In the genomic region with DNA sequence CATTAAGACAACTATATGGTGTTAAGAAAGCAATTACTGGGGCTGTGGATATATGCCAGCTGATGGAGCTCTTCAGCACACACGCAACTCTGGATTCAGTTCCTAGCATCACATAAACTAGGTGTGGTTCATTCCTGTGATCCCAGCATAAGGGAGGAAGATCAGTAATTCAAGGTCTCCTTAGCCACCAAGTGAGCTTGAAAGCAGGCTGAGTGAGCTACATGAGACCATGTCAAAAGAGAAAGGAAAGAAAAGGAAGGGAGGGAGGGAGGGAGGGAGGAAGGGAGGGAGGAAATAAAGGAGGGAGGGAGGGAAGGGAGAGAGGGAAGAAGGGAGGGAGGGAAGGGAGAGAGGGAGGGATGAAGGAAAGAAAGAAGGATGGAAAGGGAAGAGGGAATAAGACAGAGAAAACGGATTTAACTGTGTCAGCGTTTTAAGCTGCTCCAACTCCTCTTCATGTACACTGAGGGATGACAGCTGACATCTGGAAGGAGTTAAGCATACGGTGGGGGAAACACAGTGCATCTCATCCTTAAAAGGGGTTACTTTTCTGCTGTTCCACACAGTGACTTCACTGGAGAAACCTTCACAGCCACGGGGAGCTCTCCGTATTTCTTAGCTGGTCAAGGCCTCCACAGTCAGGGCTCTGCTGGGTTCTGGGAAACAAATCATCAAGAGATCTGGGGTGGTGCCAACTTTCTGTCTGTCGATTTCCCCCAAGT, we compare ENCODE assay signal across 10 mouse cellular contexts. TPM values are rescaled to one million over a fixed set of nuclear protein-coding genes. Genes with fewer than 3 reads are reported as not detected.
DNase-seq lines count a peak whose midpoint lies in the region; ATAC-seq and TF ChIP-seq lines count a peak whose summit lies in the region.
"Had no signal": no experiment of that assay in that cellular context is flagged by ENCODE, and none has a peak within 500 bp of the region (broad histone marks: within the 10 kb centered on the region; RNA-seq: fewer than 3 reads in every experiment).

No protein-coding gene starts in this region.

- DNase-seq in cerebellum, postnatal 10 days = peak; percentile 15 to 16
- DNase-seq in cerebellum, adult 9-11 months = no peak
- DNase-seq in kidney, postnatal 4 days = peak; percentile 26 to 39
- DNase-seq in kidney, adult 2 months = no peak
- DNase-seq in embryo, embryonic 11 days = peak; percentile 60
- DNase-seq in layer of hippocampus, adult 9-11 months = no peak
- DNase-seq in left cerebral cortex, postnatal 14 days (ENCODE audit: low spot score in 2 of 2) = no peak
- DNase-seq: heart, adult 2 months had no signal

- H3K27ac ChIP-seq in kidney, adult 2 months (ENCODE audit: insufficient read depth, low read depth, low read length) = no peak overlapping the region
- peak overlapping the region; percentile 33; the same call in 1 of the 2 replicates for H3K27ac ChIP-seq in limb, embryonic 15.5 days
- H3K27ac ChIP-seq: heart, adult 2 months had no signal

- H3K4me2 ChIP-seq in limb, embryonic 15.5 days = no peak overlapping the region

- TF ChIP-seq CTCF in kidney, adult 2 months (conservative IDR thresholded peaks at IDR 0.05; ENCODE audit: insufficient read depth, insufficient read length, low read depth, low read length) = no peak

- ATAC-seq in limb, embryonic 15.5 days (ENCODE audit: insufficient number of reproducible peaks, low FRiP score, low TSS enrichment, low read depth) = no peak

- WGBS in kidney, adult 2 months = 52% methylated on average over 7 of the region's 7 CpGs
- WGBS in limb, embryonic 15.5 days = 26% methylated on average over 7 of the region's 7 CpGs

- no peak overlapping the region for H3K4me3 ChIP-seq in kidney, adult 2 months (ENCODE audit: insufficient read depth, low read depth, low read length)
- H3K4me3 ChIP-seq in limb, embryonic 15.5 days = no peak overlapping the region
- H3K4me3 ChIP-seq: heart, adult 2 months; myocyte had no signal

- H3K27me3 ChIP-seq in kidney, adult 2 months (replicated peaks; ENCODE audit: control insufficient read depth, insufficient read depth, low read length) = no peaks in the 10 kb centered on the region
- H3K27me3 ChIP-seq in limb, embryonic 15.5 days = no peaks in the 10 kb centered on the region

- no peak overlapping the region for H3K9ac ChIP-seq in limb, embryonic 15.5 days

- no peaks in the 10 kb centered on the region for H3K9me3 ChIP-seq in limb, embryonic 15.5 days

- no peak for TF ChIP-seq POLR2A in kidney, adult 2 months (IDR thresholded peaks at IDR 0.05; ENCODE audit: low read depth, low read length)

- intact Hi-C loops in left cerebral cortex, postnatal 14 days (cut with DNase I) = no loop called here

- H3K4me1 ChIP-seq in kidney, adult 2 months (ENCODE audit: control insufficient read depth, insufficient read depth, low read length) = no peaks in the 10 kb centered on the region
- peaks cover 3% of the 10 kb centered on the region; the same call in 1 of the 2 replicates for H3K4me1 ChIP-seq in limb, embryonic 15.5 days

- no peaks in the 10 kb centered on the region for H3K36me3 ChIP-seq in kidney, adult 2 months (ENCODE audit: control insufficient read depth, insufficient read depth, low read length)
- no peaks in the 10 kb centered on the region for H3K36me3 ChIP-seq in limb, embryonic 15.5 days

RNA-seq across cellular contexts. Expression of gene Pgm2, which starts 13.8 kb away (rescaled TPM):
- 7.6 TPM in 2 replicates for polyA plus RNA-seq in kidney, adult 2 months (2012; rRNA removed)
- 29.5 and 31.5 TPM in 2 replicates for polyA plus RNA-seq in limb, embryonic 15.5 days (2015; fragmentation: Nextera tagmentation; extraction: Ambion mirVana)
- total RNA-seq in left cerebral cortex, postnatal 14 days (2021) = 10 to 100 TPM; 10.9 to 11.3 TPM

Comparison
In these comparisons a context has a peak if more than half of its experiments do, and no peak if none do; other contexts are left out.
1. DNase-seq: peak in cerebellum, postnatal 10 days (2 of 2), kidney, postnatal 4 days (2 of 2) and embryo, embryonic 11 days (single experiment); none in cerebellum, adult 9-11 months (single experiment), kidney, adult 2 months (single experiment), layer of hippocampus, adult 9-11 months (single experiment) and left cerebral cortex, postnatal 14 days (0 of 2).